Mouse (Mus musculus): ENCODE measurements around the gene Kif20b. TPM values are rescaled to one million over a fixed set of nuclear protein-coding genes. Genes with fewer than 3 reads are reported as not detected.

The Kif20b gene
- 15.6 and 21.3 TPM in 2 replicates for polyA plus RNA-seq (2015; fragmentation: Nextera tagmentation; extraction: Ambion mirVana)

- Histone ChIP-seq H3K36me3 (no peaks in the 10 kb centered on the region), H3K27ac (peak within 1 kb of the TSS; percentile 78), H3K4me3 (peak within 1 kb of the TSS; percentile 80), H3K27me3 (no peaks in the 10 kb centered on the region), H3K4me1 (replicated peaks) (0 out of 2 replicates have a peak, but pooled peaks cover 8% of the 10 kb centered on the region), H3K9me3 (no peaks in the 10 kb centered on the region), H3K9ac (peak within 1 kb of the TSS; percentile 77), H3K4me2 (peak within 1 kb of the TSS; percentile 72)
- peak; percentile 96 for ATAC-seq (ENCODE audit: low FRiP score)
- under 1% methylated on average over 57 of the region's 57 CpGs for WGBS
Observed at GRCm38 (mm10) chr19:34921652-34922602, at the start of gene Kif20b. TSS of gene Kif20b (plus strand) at chr19:34922361.

GRCm38 (mm10) chr19:34876676-34877075 is 45.5 kb upstream of the Kif20b start:
- 76% methylated on average over 7 of the region's 7 CpGs for WGBS

GRCm38 (mm10) chr19:34877898-34878602 is 44.1 kb upstream of the Kif20b start:
- under 1% methylated on average over 43 of the region's 45 CpGs for WGBS
- H3K27ac ChIP-seq: peak overlapping the region; percentile 99
- peak overlapping the region; percentile 75 for H3K4me2 ChIP-seq
- no peaks in the 10 kb centered on the region for H3K36me3 ChIP-seq
- peak overlapping the region; percentile 91 for H3K4me3 ChIP-seq
- ATAC-seq (ENCODE audit: low FRiP score): peak; percentile 96
- peak overlapping the region; percentile 97 for H3K9ac ChIP-seq
- no peaks in the 10 kb centered on the region for H3K27me3 ChIP-seq
- no peaks in the 10 kb centered on the region for H3K9me3 ChIP-seq
- H3K4me1 ChIP-seq (replicated peaks): peaks cover 20% of the 10 kb centered on the region

More at GRCm38 (mm10) chr19:34876676-34877075, 45.5 kb upstream of the Kif20b start:
- no peaks in the 10 kb centered on the region for H3K9me3 ChIP-seq
- no peak overlapping the region for H3K9ac ChIP-seq
- peak overlapping the region; percentile 75 for H3K4me2 ChIP-seq
- H3K36me3 ChIP-seq: no peaks in the 10 kb centered on the region
- no peak overlapping the region for H3K27ac ChIP-seq
- H3K4me1 ChIP-seq (replicated peaks): peaks cover 20% of the 10 kb centered on the region
- 0 out of 2 replicates have a peak overlapping the region, but pooled peaks have one; percentile 91 for H3K4me3 ChIP-seq
- ATAC-seq (ENCODE audit: low FRiP score): no peak
- H3K27me3 ChIP-seq: no peaks in the 10 kb centered on the region

- Histone ChIP-seq H3K27me3 (no peaks in the 10 kb centered on the region), H3K9ac (peak within 1 kb of the TSS; percentile 97), H3K4me1 (replicated peaks) (peaks cover 20% of the 10 kb centered on the region), H3K36me3 (no peaks in the 10 kb centered on the region), H3K4me2 (peak within 1 kb of the TSS; percentile 75), H3K4me3 (peak within 1 kb of the TSS; percentile 91), H3K27ac (peak within 1 kb of the TSS; percentile 99), H3K9me3 (no peaks in the 10 kb centered on the region)
- under 1% methylated on average over 90 of the region's 96 CpGs for WGBS
- peak; percentile 79 for ATAC-seq (ENCODE audit: low FRiP score)
Observed at GRCm38 (mm10) chr19:34878603-34879541, 43.3 kb upstream of the Kif20b start, which contains the start of gene Pank1. TSS of gene Pank1 (minus strand) at chr19:34879455.

- Histone ChIP-seq H3K4me3 (peak overlapping the region; percentile 91), H3K9me3 (no peaks in the 10 kb centered on the region), H3K27ac (peak overlapping the region; percentile 99), H3K4me2 (peak overlapping the region; percentile 75), H3K27me3 (no peaks in the 10 kb centered on the region), H3K9ac (peak overlapping the region; percentile 97), H3K36me3 (no peaks in the 10 kb centered on the region), H3K4me1 (replicated peaks) (peaks cover 20% of the 10 kb centered on the region)
- 27% methylated on average over 6 of the region's 6 CpGs for WGBS
- ATAC-seq (ENCODE audit: low FRiP score): no peak
Observed at GRCm38 (mm10) chr19:34879624-34880023, 42.5 kb upstream of the Kif20b start.

GRCm38 (mm10) chr19:34881160-34881559 is 41.0 kb upstream of the Kif20b start:
- 85% methylated on average over 5 of the region's 5 CpGs for WGBS
- no peaks in the 10 kb centered on the region for H3K36me3 ChIP-seq
- H3K27me3 ChIP-seq: no peaks in the 10 kb centered on the region
- H3K9ac ChIP-seq: no peak overlapping the region
- H3K27ac ChIP-seq: no peak overlapping the region
- H3K4me1 ChIP-seq (replicated peaks): peaks cover 20% of the 10 kb centered on the region
- no peak for ATAC-seq (ENCODE audit: low FRiP score)
- H3K4me3 ChIP-seq: no peak overlapping the region
- no peaks in the 10 kb centered on the region for H3K9me3 ChIP-seq
- no peak overlapping the region for H3K4me2 ChIP-seq

- H3K4me2 ChIP-seq: no peak overlapping the region
- H3K4me3 ChIP-seq: no peak overlapping the region
- no peak for ATAC-seq (ENCODE audit: low FRiP score)
- no peaks in the 10 kb centered on the region for H3K9me3 ChIP-seq
- no peaks in the 10 kb centered on the region for H3K36me3 ChIP-seq
- H3K4me1 ChIP-seq (replicated peaks): peaks cover 12% of the 10 kb centered on the region
- no peak overlapping the region for H3K9ac ChIP-seq
- WGBS: 82% methylated on average over 2 of the region's 2 CpGs
- H3K27ac ChIP-seq: no peak overlapping the region
- H3K27me3 ChIP-seq: no peaks in the 10 kb centered on the region
Observed at GRCm38 (mm10) chr19:34882443-34882842, 39.7 kb upstream of the Kif20b start.

- peaks cover 10% of the 10 kb centered on the region for H3K4me1 ChIP-seq (replicated peaks)
- H3K27me3 ChIP-seq: no peaks in the 10 kb centered on the region
- 88% methylated on average over 3 of the region's 3 CpGs for WGBS
- no peak overlapping the region for H3K9ac ChIP-seq
- H3K27ac ChIP-seq: no peak overlapping the region
- no peak for ATAC-seq (ENCODE audit: low FRiP score)
- H3K4me3 ChIP-seq: no peak overlapping the region
- H3K9me3 ChIP-seq: no peaks in the 10 kb centered on the region
- H3K4me2 ChIP-seq: no peak overlapping the region
- no peaks in the 10 kb centered on the region for H3K36me3 ChIP-seq
Observed at GRCm38 (mm10) chr19:34883526-34884224, 38.5 kb upstream of the Kif20b start.

GRCm38 (mm10) chr19:34886324-34886723 is 35.8 kb upstream of the Kif20b start:
- Histone ChIP-seq H3K4me1 (replicated peaks) (no peaks in the 10 kb centered on the region), H3K9me3 (no peaks in the 10 kb centered on the region), H3K27me3 (no peaks in the 10 kb centered on the region), H3K4me3 (no peak overlapping the region), H3K36me3 (no peaks in the 10 kb centered on the region), H3K9ac (no peak overlapping the region), H3K4me2 (no peak overlapping the region), H3K27ac (no peak overlapping the region)
- no peak for ATAC-seq (ENCODE audit: low FRiP score)
- 90% methylated on average over 4 of the region's 4 CpGs for WGBS

GRCm38 (mm10) chr19:34890981-34891380 is 31.2 kb upstream of the Kif20b start:
- Histone ChIP-seq H3K4me3 (no peak overlapping the region), H3K9me3 (no peaks in the 10 kb centered on the region), H3K27ac (no peak overlapping the region), H3K36me3 (no peaks in the 10 kb centered on the region), H3K4me2 (no peak overlapping the region), H3K9ac (no peak overlapping the region), H3K4me1 (replicated peaks) (no peaks in the 10 kb centered on the region), H3K27me3 (no peaks in the 10 kb centered on the region)
- 76% methylated on average over 3 of the region's 3 CpGs for WGBS
- ATAC-seq (ENCODE audit: low FRiP score): no peak

- no peak overlapping the region for H3K4me2 ChIP-seq
- no peaks in the 10 kb centered on the region for H3K36me3 ChIP-seq
- H3K9ac ChIP-seq: no peak overlapping the region
- no peaks in the 10 kb centered on the region for H3K9me3 ChIP-seq
- H3K27ac ChIP-seq: no peak overlapping the region
- 90% methylated on average over 1 of the region's 1 CpGs for WGBS
- ATAC-seq (ENCODE audit: low FRiP score): no peak
- H3K4me3 ChIP-seq: no peak overlapping the region
- no peaks in the 10 kb centered on the region for H3K27me3 ChIP-seq
- H3K4me1 ChIP-seq (replicated peaks): no peaks in the 10 kb centered on the region
Observed at GRCm38 (mm10) chr19:34891590-34891989, 30.6 kb upstream of the Kif20b start.

Measured in hindbrain, embryonic 13.5 days (tissue).